Mouse (Mus musculus) stomach, embryonic 14.5 days (tissue): ENCODE results near the gene Fto. TPM values are rescaled to one million over a fixed set of nuclear protein-coding genes. Genes with fewer than 3 reads are reported as not detected.

Source experiments
- ATAC-seq: fragments of 200-750 bp; cut with Nextera tagmentation; 2 replicates; pipeline ENCODE4 v1.8.0; 2017; ENCODE audit warnings: low read depth, moderate TSS enrichment; ENCODE audit not compliant: insufficient number of reproducible peaks, insufficient read depth, low FRiP score
- H3K27ac ChIP-seq: fragments of 300-500 bp; sonication (generic); 2 replicates; pipeline ENCODE4 v1.5.1; 2014; ENCODE audit warnings: mild to moderate bottlenecking, low read length, moderate library complexity, mixed read lengths
- H3K27me3 ChIP-seq: fragments of 300-500 bp; sonication (generic); 2 replicates; pipeline ENCODE4 v1.6.1; 2014; ENCODE audit warnings: low read length, control low read depth, mixed read lengths; ENCODE audit not compliant: control insufficient read depth, insufficient read depth
- H3K36me3 ChIP-seq: fragments of 300-500 bp; sonication (generic); 2 replicates; pipeline ENCODE4 v1.6.1; 2014; ENCODE audit warnings: mild to moderate bottlenecking, control low read depth, low read length, moderate library complexity, mixed read lengths; ENCODE audit not compliant: control insufficient read depth, insufficient read depth
- H3K4me1 ChIP-seq: fragments of 300-500 bp; sonication (generic); 2 replicates; pipeline ENCODE4 v1.6.1; 2014; ENCODE audit warnings: low read length, control low read depth, mixed read lengths; ENCODE audit not compliant: control insufficient read depth, insufficient read depth
- H3K4me2 ChIP-seq: fragments of 300-500 bp; sonication (generic); replicated peaks from 2 replicates; pipeline ENCODE4 v1.6.1; 2014; ENCODE audit warnings: low read depth, low read length, control low read depth
- H3K4me3 ChIP-seq: fragments of 300-500 bp; sonication (generic); 2 replicates; pipeline ENCODE4 v1.5.1; 2014; ENCODE audit warnings: low read depth, low read length, control low read depth
- H3K9ac ChIP-seq: fragments of 300-500 bp; sonication (generic); replicated peaks from 2 replicates; pipeline ENCODE4 v1.6.1; 2014; ENCODE audit warnings: low read depth, mild to moderate bottlenecking, control low read depth, low read length, moderate library complexity, mixed read lengths
- H3K9me3 ChIP-seq: fragments of 300-500 bp; sonication (generic); 2 replicates; pipeline ENCODE4 v1.6.1; 2016; ENCODE audit warnings: low read depth, low read length, control low read depth; ENCODE audit not compliant: control insufficient read depth
- WGBS: fragments of 180-500 bp; shearing (Covaris S2); extraction: QIAGEN DNeasy Blood & Tissue Kit; methylation state at CpG from one replicate; pipeline ENCODE4 v1.1.7; 2014; 5-methylcytosine and 5-hydroxymethylcytosine counted together
- polyA plus RNA-seq: library from polyadenylated mRNA; unstranded; fragments of >200 nt; fragmentation: Nextera tagmentation; extraction: Ambion mirVana; gene quantifications from 2 replicates; pipeline ENCODE4 v1.2.1, GENCODE M21; 2014

The Fto gene
- polyA plus RNA-seq, 1 experiment from 2014 or later: 89.6 TPM

DNA sequence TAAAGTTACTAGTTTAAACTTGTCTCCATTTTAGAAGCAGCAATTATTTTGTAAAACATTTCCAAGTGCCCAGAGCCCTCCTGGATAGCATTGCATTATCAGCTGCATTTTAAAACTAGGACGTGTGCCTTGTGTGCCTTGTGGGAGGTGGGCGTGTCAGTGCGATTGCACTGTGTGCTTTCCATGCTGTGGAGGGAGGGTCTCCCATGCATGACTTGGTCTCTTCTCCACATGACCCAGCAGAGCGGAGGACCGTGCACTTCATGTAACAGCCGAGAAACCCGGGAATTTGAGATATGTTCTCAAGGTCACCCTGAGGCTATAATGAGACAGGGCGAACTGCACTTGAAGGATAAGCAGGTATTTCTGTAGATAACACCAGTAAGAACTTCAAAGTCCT lies 347.6 kb downstream of the Fto start:
- H3K27ac ChIP-seq: no peak overlapping the region
- H3K27me3 ChIP-seq: no peaks in the 10 kb centered on the region
- ATAC-seq: no peak
- 61% methylated on average over 8 of the region's 8 CpGs for WGBS
- no peak overlapping the region for H3K4me3 ChIP-seq
- no peak overlapping the region for H3K4me2 ChIP-seq
- H3K9ac ChIP-seq: no peak overlapping the region
- H3K4me1 ChIP-seq: no peaks in the 10 kb centered on the region
- H3K9me3 ChIP-seq: no peaks in the 10 kb centered on the region
- H3K36me3 ChIP-seq: no peaks in the 10 kb centered on the region

DNA sequence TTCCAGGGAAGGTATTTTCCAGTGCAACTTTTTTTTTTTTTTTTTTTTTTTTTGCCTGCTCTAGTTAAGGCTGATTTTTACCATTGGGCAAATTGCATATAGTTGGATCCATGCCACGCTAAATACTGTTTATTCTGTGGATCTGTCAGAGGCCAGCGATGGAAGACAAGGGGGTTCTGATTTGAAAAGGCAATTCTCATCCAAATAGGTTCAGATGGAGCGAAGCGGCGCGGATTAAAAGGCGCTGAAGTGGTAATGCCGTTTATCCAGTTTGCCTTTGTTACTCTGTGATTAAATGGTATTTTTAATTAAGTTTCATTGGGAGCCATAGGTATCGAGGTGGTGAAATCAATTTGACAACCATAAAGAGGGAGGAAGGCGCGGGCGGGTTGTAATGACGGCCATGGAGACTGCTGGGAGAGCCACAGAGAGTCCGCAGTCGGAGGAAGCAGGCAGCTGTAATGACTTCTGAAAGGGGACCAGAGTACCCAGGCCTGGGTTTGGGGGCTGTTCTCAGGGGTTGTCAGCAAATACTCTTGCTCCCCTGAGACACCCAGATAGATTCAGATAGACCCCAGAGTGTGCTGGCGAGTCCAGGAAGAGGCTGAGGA lies 356.2 kb downstream of the Fto start:
- Histone ChIP-seq H3K9me3 (no peaks in the 10 kb centered on the region), H3K27me3 (no peaks in the 10 kb centered on the region), H3K9ac (no peak overlapping the region), H3K36me3 (no peaks in the 10 kb centered on the region), H3K27ac (no peak overlapping the region), H3K4me3 (no peak overlapping the region), H3K4me1 (no peaks in the 10 kb centered on the region), H3K4me2 (no peak overlapping the region)
- 92% methylated on average over 16 of the region's 16 CpGs for WGBS
- no peak for ATAC-seq

DNA sequence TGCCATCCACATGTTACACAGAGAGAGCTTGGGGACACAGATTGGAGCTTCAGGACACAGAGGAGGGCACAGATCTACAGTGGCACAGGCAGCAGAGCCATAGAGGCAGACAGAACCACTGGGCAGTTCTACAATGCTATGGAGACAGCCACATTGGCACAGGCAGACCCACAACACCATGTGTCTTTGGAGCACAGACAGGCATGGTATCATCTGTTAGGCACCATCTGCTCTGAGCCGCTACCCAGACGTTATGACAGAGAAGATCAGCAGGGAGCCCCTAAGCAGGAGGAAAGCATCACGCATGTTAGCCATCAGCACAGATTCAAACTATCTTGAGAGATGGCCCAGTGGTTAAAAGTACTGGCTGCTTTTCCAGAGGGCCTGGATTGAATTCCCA lies 363.6 kb downstream of the Fto start:
- Histone ChIP-seq H3K9me3 (no peaks in the 10 kb centered on the region), H3K9ac (no peak overlapping the region), H3K4me1 (no peaks in the 10 kb centered on the region), H3K27me3 (no peaks in the 10 kb centered on the region), H3K36me3 (no peaks in the 10 kb centered on the region), H3K4me3 (no peak overlapping the region), H3K27ac (no peak overlapping the region), H3K4me2 (no peak overlapping the region)
- no peak for ATAC-seq
- 90% methylated on average over 3 of the region's 3 CpGs for WGBS

DNA sequence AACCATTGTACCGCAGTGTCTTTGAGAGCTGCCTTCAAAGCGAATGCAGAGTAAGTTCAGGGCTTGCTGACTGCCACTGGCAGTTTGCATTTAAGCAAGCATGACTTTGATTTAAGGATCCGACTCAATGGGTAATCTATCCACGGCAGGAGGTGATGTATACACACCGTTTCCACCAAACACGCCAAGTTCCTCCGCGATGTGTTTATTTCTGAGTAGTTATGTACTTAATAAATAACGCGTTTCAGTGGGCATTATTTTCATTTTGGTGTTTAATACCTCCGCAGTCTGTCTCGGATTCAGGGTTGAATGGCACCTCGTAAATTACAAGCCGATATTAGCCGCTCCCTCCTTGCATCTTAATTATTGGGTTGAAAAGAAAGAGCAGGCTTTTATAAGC lies 366.1 kb downstream of the Fto start:
- H3K4me1 ChIP-seq: no peaks in the 10 kb centered on the region
- ATAC-seq: no peak
- no peaks in the 10 kb centered on the region for H3K27me3 ChIP-seq
- no peak overlapping the region for H3K9ac ChIP-seq
- no peak overlapping the region for H3K27ac ChIP-seq
- H3K4me3 ChIP-seq: no peak overlapping the region
- no peaks in the 10 kb centered on the region for H3K36me3 ChIP-seq
- WGBS: 53% methylated on average over 15 of the region's 15 CpGs
- no peaks in the 10 kb centered on the region for H3K9me3 ChIP-seq
- no peak overlapping the region for H3K4me2 ChIP-seq

DNA sequence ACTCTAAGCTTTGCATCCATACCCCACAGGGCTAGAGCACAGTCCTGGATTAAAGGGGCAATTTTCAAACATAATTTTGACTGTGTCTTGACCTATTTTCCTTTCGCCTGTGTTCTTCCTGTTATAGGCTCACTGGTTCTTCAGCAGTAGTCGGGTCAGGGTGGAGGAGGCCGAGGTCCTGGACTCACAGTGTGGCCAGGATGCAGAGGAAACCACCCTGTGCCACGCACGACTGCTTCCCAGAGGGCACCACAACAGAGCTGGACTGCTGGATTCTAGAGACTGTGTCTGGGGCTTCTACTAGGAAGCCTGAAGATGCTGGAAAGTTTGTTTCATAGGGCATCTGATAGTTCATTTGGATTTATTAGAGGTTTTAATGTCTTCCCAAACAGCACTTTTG lies 366.8 kb downstream of the Fto start:
- no peaks in the 10 kb centered on the region for H3K36me3 ChIP-seq
- no peak overlapping the region for H3K4me2 ChIP-seq
- no peaks in the 10 kb centered on the region for H3K27me3 ChIP-seq
- no peak overlapping the region for H3K27ac ChIP-seq
- ATAC-seq: no peak
- no peaks in the 10 kb centered on the region for H3K9me3 ChIP-seq
- no peaks in the 10 kb centered on the region for H3K4me1 ChIP-seq
- no peak overlapping the region for H3K4me3 ChIP-seq
- 83% methylated on average over 5 of the region's 5 CpGs for WGBS
- H3K9ac ChIP-seq: no peak overlapping the region

DNA sequence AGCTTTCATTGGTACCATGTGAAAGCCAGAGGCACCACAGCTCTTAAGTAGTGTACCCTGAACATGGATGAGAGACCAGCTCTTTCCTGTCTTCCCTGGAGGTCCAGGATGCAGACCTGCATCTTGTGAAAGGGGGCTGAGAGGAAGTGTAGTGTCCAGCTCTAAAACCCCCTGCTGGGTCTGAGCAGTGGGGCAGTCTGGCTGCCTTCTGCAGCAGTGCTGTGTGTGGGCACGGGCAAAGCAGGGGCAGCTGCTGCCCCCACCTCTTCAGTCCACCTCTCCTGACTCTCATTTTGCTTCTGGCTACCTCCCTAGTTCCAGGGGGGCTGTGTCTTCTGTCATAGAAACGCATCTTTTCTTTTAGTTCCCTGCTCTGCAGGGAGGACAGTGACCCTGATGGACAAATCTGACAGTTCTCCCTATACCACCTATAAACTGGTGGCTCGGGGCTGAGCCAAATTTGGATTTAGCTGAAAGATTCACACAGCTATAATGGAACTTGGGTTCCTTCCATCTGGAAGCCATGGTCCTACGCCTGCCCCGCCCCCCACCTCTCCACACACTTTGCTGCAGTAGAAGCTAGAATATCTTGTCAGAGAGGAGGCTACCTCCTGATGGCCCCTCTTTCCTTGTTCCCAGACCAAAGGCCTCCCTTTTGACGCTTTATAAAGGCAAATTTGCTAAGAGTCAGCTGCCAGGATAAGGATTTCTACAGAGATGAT lies 371.4 kb downstream of the Fto start:
- WGBS: 80% methylated on average over 6 of the region's 6 CpGs
- H3K27me3 ChIP-seq: no peaks in the 10 kb centered on the region
- ATAC-seq: no peak

DNA sequence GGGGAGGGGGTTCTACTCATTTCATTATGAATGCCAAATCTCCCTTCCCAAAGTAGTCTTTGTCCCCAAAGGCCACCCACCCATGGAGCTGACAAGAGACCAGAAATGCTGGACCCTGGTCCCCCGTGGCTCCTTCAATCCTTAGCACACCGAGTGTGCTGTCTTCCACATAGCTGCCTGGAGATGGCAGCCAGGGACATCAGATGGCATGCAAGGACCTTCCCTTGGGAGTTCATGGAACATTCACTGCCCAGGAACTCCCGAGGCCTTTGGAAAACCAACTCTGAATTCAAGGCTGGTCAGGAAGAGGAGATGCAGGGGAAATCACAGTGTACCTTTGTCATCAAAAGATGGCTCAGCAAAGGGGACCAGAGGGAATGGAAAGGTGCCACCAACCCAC lies 372.1 kb downstream of the Fto start:
- Histone ChIP-seq H3K36me3 (no peaks in the 10 kb centered on the region), H3K9me3 (no peaks in the 10 kb centered on the region), H3K27me3 (no peaks in the 10 kb centered on the region), H3K9ac (no peak overlapping the region), H3K4me1 (0 out of 2 replicates have a peak, but pooled peaks cover 2% of the 10 kb centered on the region), H3K4me3 (no peak overlapping the region), H3K4me2 (no peak overlapping the region), H3K27ac (no peak overlapping the region)
- 51% methylated on average over 3 of the region's 3 CpGs for WGBS
- no peak for ATAC-seq

More for the DNA sequence above, 371.4 kb downstream of the Fto start:
- H3K36me3 ChIP-seq: no peaks in the 10 kb centered on the region
- H3K4me2 ChIP-seq: no peak overlapping the region
- no peak overlapping the region for H3K4me3 ChIP-seq
- H3K4me1 ChIP-seq: 0 out of 2 replicates have a peak, but pooled peaks cover 2% of the 10 kb centered on the region
- no peaks in the 10 kb centered on the region for H3K9me3 ChIP-seq
- no peak overlapping the region for H3K27ac ChIP-seq
- H3K9ac ChIP-seq: no peak overlapping the region

DNA sequence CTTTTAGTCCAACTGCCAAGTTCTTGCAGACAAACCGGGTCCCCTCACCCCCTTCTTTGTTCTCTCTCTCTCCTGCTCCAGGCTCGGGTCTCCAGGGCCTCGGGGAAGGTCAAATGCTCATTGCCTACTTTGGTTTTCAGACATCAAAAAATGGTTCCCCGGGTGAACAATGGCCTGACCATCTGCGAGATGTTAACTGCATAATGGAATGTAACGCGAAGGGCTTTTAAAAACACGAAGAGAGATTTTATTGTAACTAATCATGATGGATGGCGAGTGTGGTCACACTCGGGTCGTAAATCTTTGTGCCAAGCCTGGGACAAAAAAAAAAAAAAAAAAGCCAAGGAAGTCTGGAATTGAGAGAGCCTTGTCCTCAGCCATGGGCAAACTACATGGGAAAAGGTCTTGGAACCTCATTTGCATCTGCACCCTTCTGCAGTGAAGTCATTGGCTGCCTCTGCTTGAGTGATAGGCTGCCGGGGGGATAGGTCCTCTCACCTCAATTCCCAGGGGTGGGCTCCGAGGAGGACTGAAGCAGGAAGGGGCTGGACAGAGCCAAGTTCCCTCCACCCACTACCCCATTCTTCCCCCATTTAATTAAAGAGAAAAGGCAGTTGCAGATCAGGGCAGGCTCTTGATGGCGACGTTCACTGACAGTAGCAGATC lies 378.9 kb downstream of the Fto start:
- Histone ChIP-seq H3K27me3 (no peaks in the 10 kb centered on the region), H3K4me3 (no peak overlapping the region), H3K36me3 (no peaks in the 10 kb centered on the region), H3K4me2 (no peak overlapping the region), H3K9me3 (no peaks in the 10 kb centered on the region), H3K27ac (no peak overlapping the region), H3K4me1 (no peaks in the 10 kb centered on the region), H3K9ac (no peak overlapping the region)
- ATAC-seq: no peak
- WGBS: 14% methylated on average over 15 of the region's 15 CpGs
